Mouse (Mus musculus) liver, embryonic 11.5 days (tissue): ENCODE measurements around the gene Rsph6a. TPM values are rescaled to one million over a fixed set of nuclear protein-coding genes. Genes with fewer than 3 reads are reported as not detected.
"Not testable (repeated sequence)": the region's sequence is repeated elsewhere in the genome, so short reads cannot be mapped to it uniquely, and the experiment has no call there.

Experiments
- ATAC-seq: fragments of 200-750 bp; cut with Nextera tagmentation; replicated peaks from 2 replicates; pipeline ENCODE4 v1.8.0; 2017; ENCODE audit warnings: moderate number of reproducible peaks, mild to moderate bottlenecking, moderate TSS enrichment, moderate library complexity; ENCODE audit not compliant: low FRiP score
- DNase-seq: peaks from one replicate; pipeline ENCODE4 v3.0.0-alpha.2; 2017; ENCODE audit warnings: low spot score
- H3K27ac ChIP-seq: fragments of 300-500 bp; sonication (generic); 2 replicates; pipeline ENCODE4 v1.5.1; 2014; ENCODE audit warnings: mild to moderate bottlenecking, low read depth, low read length, control low read depth
- H3K27me3 ChIP-seq: fragments of 300-500 bp; sonication (generic); replicated peaks from 2 replicates; pipeline ENCODE4 v1.6.1; 2014; ENCODE audit warnings: low read length, mixed read lengths; ENCODE audit not compliant: control insufficient read depth, insufficient read depth
- H3K36me3 ChIP-seq: fragments of 300-500 bp; sonication (generic); 2 replicates; pipeline ENCODE4 v1.6.1; 2014; ENCODE audit warnings: mild to moderate bottlenecking, low read length, moderate library complexity, mixed read lengths; ENCODE audit not compliant: control insufficient read depth, insufficient read depth
- H3K4me1 ChIP-seq: fragments of 300-500 bp; sonication (generic); replicated peaks from 2 replicates; pipeline ENCODE4 v1.6.1; 2014; ENCODE audit warnings: low read length, mixed read lengths; ENCODE audit not compliant: control insufficient read depth, insufficient read depth
- H3K4me2 ChIP-seq: fragments of 300-500 bp; sonication (generic); 2 replicates; pipeline ENCODE4 v1.6.1; 2014; ENCODE audit warnings: mild to moderate bottlenecking, control low read depth, moderate library complexity
- H3K4me3 ChIP-seq: fragments of 300-500 bp; sonication (generic); 2 replicates; pipeline ENCODE4 v1.5.1; 2014; ENCODE audit warnings: low read depth, low read length, control low read depth
- H3K9ac ChIP-seq: fragments of 300-500 bp; sonication (generic); 2 replicates; pipeline ENCODE4 v1.6.1; 2014; ENCODE audit warnings: low read depth, low read length, control low read depth
- H3K9me3 ChIP-seq: fragments of 300-500 bp; sonication (generic); 2 replicates; pipeline ENCODE4 v1.6.1; 2016; ENCODE audit warnings: low read length, inconsistent platforms, mixed read lengths; ENCODE audit not compliant: control insufficient read depth
- WGBS: fragments of 180-500 bp; shearing (Covaris S2); extraction: QIAGEN DNeasy Blood & Tissue Kit; methylation state at CpG from one replicate; pipeline ENCODE4 v1.1.7; 2014; 5-methylcytosine and 5-hydroxymethylcytosine counted together
- polyA plus RNA-seq: library from polyadenylated mRNA; unstranded; fragments of >200 nt; fragmentation: Nextera tagmentation; extraction: Ambion mirVana; gene quantifications from 2 replicates; pipeline ENCODE4 v1.2.1, GENCODE M21; 2014

Gene Rsph6a
- polyA plus RNA-seq, 1 experiment from 2014 or later, result not detected

GRCm38 (mm10) chr7:19069500-19069899 lies 15.0 kb downstream of the Rsph6a start:
- Histone ChIP-seq H3K36me3 (no peaks in the 10 kb centered on the region), H3K4me3 (no peak overlapping the region), H3K4me2 (no peak overlapping the region), H3K9ac (no peak overlapping the region), H3K27me3 (peaks cover 30% of the 10 kb centered on the region), H3K4me1 (0 out of 2 replicates have a peak, but pooled peaks cover 2% of the 10 kb centered on the region), H3K27ac (no peak overlapping the region), H3K9me3 (no peaks in the 10 kb centered on the region)
- ATAC-seq (no peak), DNase-seq (no peak)
- WGBS, result 39% methylated on average over 3 of the region's 3 CpGs

GRCm38 (mm10) chr7:19071024-19071423 lies 16.5 kb downstream of the Rsph6a start:
- 48% methylated on average over 3 of the region's 3 CpGs for WGBS
- not testable (repeated sequence) for H3K4me1 ChIP-seq, H3K9ac ChIP-seq, H3K4me3 ChIP-seq, H3K36me3 ChIP-seq, DNase-seq, ATAC-seq, H3K27ac ChIP-seq, H3K9me3 ChIP-seq, H3K4me2 ChIP-seq
- peaks cover 15% of the 10 kb centered on the region for H3K27me3 ChIP-seq

GRCm38 (mm10) chr7:19073504-19073903 lies 19.0 kb downstream of the Rsph6a start:
- Histone ChIP-seq H3K36me3 (peaks cover 3% of the 10 kb centered on the region; the same call in 1 of the 2 replicates), H3K27me3 (no peaks in the 10 kb centered on the region), H3K27ac (no peak overlapping the region), H3K9ac (no peak overlapping the region), H3K4me3 (no peak overlapping the region), H3K9me3 (no peaks in the 10 kb centered on the region), H3K4me1 (peaks cover 24% of the 10 kb centered on the region), H3K4me2 (no peak overlapping the region)
- 75% methylated on average over 9 of the region's 9 CpGs for WGBS
- no peak for ATAC-seq
- no peak for DNase-seq

- no peak overlapping the region for H3K4me2 ChIP-seq
- 93% methylated on average over 6 of the region's 6 CpGs for WGBS
- no peak overlapping the region for H3K27ac ChIP-seq
- H3K4me3 ChIP-seq, result no peak overlapping the region
- no peak overlapping the region for H3K9ac ChIP-seq
- ATAC-seq (no peak), DNase-seq (no peak)
- 0 out of 2 replicates have a peak, but pooled peaks cover under 1% of the 10 kb centered on the region for H3K27me3 ChIP-seq
- peaks cover 10% of the 10 kb centered on the region; the same call in 1 of the 2 replicates for H3K36me3 ChIP-seq
- peaks cover 24% of the 10 kb centered on the region for H3K4me1 ChIP-seq
- no peaks in the 10 kb centered on the region for H3K9me3 ChIP-seq
These were observed 20.0 kb downstream of the Rsph6a start for GRCm38 (mm10) chr7:19074494-19074893.

GRCm38 (mm10) chr7:19075231-19075630 lies 20.7 kb downstream of the Rsph6a start:
- no peak for DNase-seq
- peak overlapping the region; percentile 5; the same call in 1 of the 2 replicates for H3K9ac ChIP-seq
- H3K4me1 ChIP-seq, result peaks cover 24% of the 10 kb centered on the region
- H3K27me3 ChIP-seq, result 0 out of 2 replicates have a peak, but pooled peaks cover 2% of the 10 kb centered on the region
- no peaks in the 10 kb centered on the region for H3K9me3 ChIP-seq
- no peak overlapping the region for H3K27ac ChIP-seq
- H3K4me2 ChIP-seq, result peak overlapping the region; percentile 96
- ATAC-seq, result no peak
- 47% methylated on average over 5 of the region's 5 CpGs for WGBS
- H3K36me3 ChIP-seq, result peaks cover 18% of the 10 kb centered on the region
- peak overlapping the region; percentile 96 for H3K4me3 ChIP-seq

GRCm38 (mm10) chr7:19075723-19076585 lies 21.5 kb downstream of the Rsph6a start, which contains the start of gene Dmwd:
Gene Dmwd (plus strand): TSS chr7:19076227.
- DNase-seq, result peak; percentile 98
- Histone ChIP-seq H3K36me3 (peaks cover 25% of the 10 kb centered on the region), H3K27ac (peak within 1 kb of the TSS; percentile 78), H3K4me1 (peaks cover 24% of the 10 kb centered on the region), H3K4me3 (peak within 1 kb of the TSS; percentile 96), H3K9ac (peak within 1 kb of the TSS; percentile 93), H3K4me2 (peak within 1 kb of the TSS; percentile 96), H3K9me3 (no peaks in the 10 kb centered on the region), H3K27me3 (peaks cover 7% of the 10 kb centered on the region; the same call in 1 of the 2 replicates)
- under 1% methylated on average over 88 of the region's 91 CpGs for WGBS
- ATAC-seq, result peak; percentile 97

- peaks cover 24% of the 10 kb centered on the region for H3K4me1 ChIP-seq
- WGBS, result under 1% methylated on average over 22 of the region's 22 CpGs
- peak overlapping the region; percentile 96 for H3K4me3 ChIP-seq
- no peaks in the 10 kb centered on the region for H3K9me3 ChIP-seq
- H3K27me3 ChIP-seq, result peaks cover 7% of the 10 kb centered on the region; the same call in 1 of the 2 replicates
- H3K4me2 ChIP-seq, result peak overlapping the region; percentile 96
- H3K36me3 ChIP-seq, result peaks cover 29% of the 10 kb centered on the region
- H3K9ac ChIP-seq, result peak overlapping the region; percentile 93
- H3K27ac ChIP-seq, result peak overlapping the region; percentile 78
- peak; percentile 51 for DNase-seq
- ATAC-seq, result peak; percentile 55; the same call in 1 of the 2 replicates
These were observed 22.1 kb downstream of the Rsph6a start for GRCm38 (mm10) chr7:19076586-19076991.

GRCm38 (mm10) chr7:19077761-19078160 lies 23.3 kb downstream of the Rsph6a start:
- DNase-seq (peak; percentile 56), ATAC-seq (no peak)
- Histone ChIP-seq H3K27me3 (peaks cover 10% of the 10 kb centered on the region; the same call in 1 of the 2 replicates), H3K4me3 (peak overlapping the region; percentile 96), H3K4me1 (peaks cover 29% of the 10 kb centered on the region), H3K4me2 (peak overlapping the region; percentile 96), H3K9ac (peak overlapping the region; percentile 93; the same call in 1 of the 2 replicates), H3K27ac (no peak overlapping the region), H3K36me3 (peaks cover 38% of the 10 kb centered on the region), H3K9me3 (no peaks in the 10 kb centered on the region)
- WGBS, result 39% methylated on average over 14 of the region's 14 CpGs
